Mouse (Mus musculus) thymus, adult 2 months (tissue): ENCODE measurements around the gene Prlhr. TPM values are rescaled to one million over a fixed set of nuclear protein-coding genes. Genes with fewer than 3 reads are reported as not detected.

Source experiments
- DNase-seq: peaks from one replicate; pipeline ENCODE4 v3.0.0; 2021
- H3K27ac ChIP-seq: fragments of 200-500 bp; 2 replicates; pipeline ENCODE4 v1.5.1; 2012; ENCODE audit warnings: low read length, control low read depth; ENCODE audit not compliant: control insufficient read depth, insufficient read depth
- H3K27me3 ChIP-seq: fragments of 200-500 bp; 2 replicates; pipeline ENCODE4 v1.6.1; 2012; ENCODE audit warnings: mild to moderate bottlenecking, low read length, moderate library complexity, mixed read lengths; ENCODE audit not compliant: control insufficient read depth, insufficient read depth
- H3K36me3 ChIP-seq: fragments of 200-500 bp; 2 replicates; pipeline ENCODE4 v1.6.1; 2012; ENCODE audit warnings: mild to moderate bottlenecking, low read length, moderate library complexity; ENCODE audit not compliant: control insufficient read depth, insufficient read depth
- H3K4me1 ChIP-seq: fragments of 200-500 bp; replicated peaks from 2 replicates; pipeline ENCODE4 v1.6.1; 2012; ENCODE audit warnings: low read length; ENCODE audit not compliant: control insufficient read depth, insufficient read depth
- H3K4me3 ChIP-seq: fragments of 200-500 bp; 2 replicates; pipeline ENCODE4 v1.5.1; 2012; ENCODE audit warnings: mild to moderate bottlenecking, low read length, control low read depth, moderate library complexity; ENCODE audit not compliant: control insufficient read depth, insufficient read depth
- CTCF ChIP-seq: fragments of 200-500 bp; IDR thresholded peaks from 2 replicates; pipeline ENCODE4 v1.5.1; 2012; ENCODE audit warnings: mild to moderate bottlenecking, control low read depth, low read length, moderate library complexity, borderline replicate concordance; ENCODE audit not compliant: control insufficient read depth, poor library complexity, insufficient read depth; ENCODE audit errors: extremely low read depth
- POLR2A ChIP-seq: fragments of 200-500 bp; IDR thresholded peaks from 2 replicates; pipeline ENCODE4 v1.6.1; 2012; ENCODE audit warnings: mild to moderate bottlenecking, low read length, control low read depth, moderate library complexity; ENCODE audit not compliant: control insufficient read depth, poor library complexity, insufficient read depth; ENCODE audit errors: extremely low read depth
- WGBS: fragments of 180-500 bp; shearing (Covaris S2); methylation state at CpG from one replicate; pipeline ENCODE4 v1.1.7; 2018; 5-methylcytosine and 5-hydroxymethylcytosine counted together
- polyA plus RNA-seq: library from polyadenylated mRNA; depleted of rRNA; stranded (reverse); fragments of >200 nt; gene quantifications from 2 replicates; pipeline ENCODE4 v1.2.3, GENCODE M21; 2012

Prlhr gene
- polyA plus RNA-seq, 1 experiment = 0.08 TPM

- DNase-seq = no peak
- no peak overlapping the region for H3K27ac ChIP-seq
- H3K4me1 ChIP-seq = no peaks in the 10 kb centered on the region
- H3K4me3 ChIP-seq = no peak overlapping the region
- H3K36me3 ChIP-seq = no peaks in the 10 kb centered on the region
- no peak for TF ChIP-seq CTCF
- no peak for TF ChIP-seq POLR2A
- no peaks in the 10 kb centered on the region for H3K27me3 ChIP-seq
Observed at GRCm38 (mm10) chr19:60485261-60485660, 17.2 kb upstream of the Prlhr start.

DNA sequence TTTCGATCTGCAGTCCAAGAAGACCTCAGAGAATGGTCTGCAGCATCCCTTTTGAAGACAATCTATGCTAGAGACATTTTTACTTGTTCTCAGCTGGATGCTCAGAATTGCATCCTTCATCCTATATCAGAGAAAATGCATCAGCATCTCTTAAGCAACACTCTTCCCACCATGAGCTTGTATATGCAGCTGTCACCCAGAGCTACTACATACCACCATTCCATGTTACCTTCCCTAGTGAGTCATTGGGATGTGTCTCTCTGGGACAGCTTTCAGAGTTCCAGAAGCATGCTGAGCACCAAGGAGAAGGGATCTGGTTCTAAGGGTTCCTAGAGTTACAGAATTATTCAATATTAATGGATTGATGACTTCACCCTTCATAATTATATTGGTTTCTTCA lies 10.8 kb upstream of the Prlhr start:
- no peak overlapping the region for H3K4me3 ChIP-seq
- H3K27me3 ChIP-seq = no peaks in the 10 kb centered on the region
- H3K36me3 ChIP-seq = no peaks in the 10 kb centered on the region
- no peak overlapping the region for H3K27ac ChIP-seq
- WGBS = 38% methylated on average over 1 of the region's 1 CpGs
- TF ChIP-seq POLR2A = no peak
- no peak for TF ChIP-seq CTCF
- H3K4me1 ChIP-seq = no peaks in the 10 kb centered on the region
- no peak for DNase-seq

DNA sequence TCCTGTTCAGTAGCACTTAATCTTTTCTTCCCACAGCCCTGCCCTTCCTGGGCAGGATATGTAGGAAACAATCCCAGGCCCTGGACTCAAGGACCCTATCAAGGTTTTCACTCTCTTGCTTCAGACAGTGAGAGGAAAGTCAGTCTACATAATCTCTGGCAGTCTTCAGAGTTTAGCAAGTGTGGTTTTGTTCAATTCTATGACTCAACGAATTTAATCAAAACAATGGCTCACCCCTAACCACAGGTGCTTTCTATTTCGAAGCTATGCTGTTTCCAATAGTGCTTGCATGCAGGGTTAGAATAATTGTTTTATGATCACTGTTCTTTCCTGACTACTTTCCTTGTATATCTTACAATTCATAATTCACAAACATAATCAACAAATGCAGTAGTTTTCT lies 9.7 kb upstream of the Prlhr start:
- no peak for DNase-seq
- no peaks in the 10 kb centered on the region for H3K4me1 ChIP-seq
- no peaks in the 10 kb centered on the region for H3K36me3 ChIP-seq
- no peaks in the 10 kb centered on the region for H3K27me3 ChIP-seq
- H3K27ac ChIP-seq = no peak overlapping the region
- TF ChIP-seq CTCF (no peak), POLR2A (no peak)
- 4% methylated on average over 2 of the region's 2 CpGs for WGBS
- no peak overlapping the region for H3K4me3 ChIP-seq

GRCm38 (mm10) chr19:60468846-60469245 lies 742 bp upstream of the Prlhr start:
- no peak overlapping the region for H3K27ac ChIP-seq
- no peak for TF ChIP-seq POLR2A
- TF ChIP-seq CTCF = no peak
- H3K4me1 ChIP-seq = peaks cover 3% of the 10 kb centered on the region; the same call in 1 of the 2 replicates
- DNase-seq = peak; percentile 15
- WGBS = 3% methylated on average over 10 of the region's 10 CpGs
- H3K27me3 ChIP-seq = no peaks in the 10 kb centered on the region; the same call in 1 of the 2 replicates
- no peaks in the 10 kb centered on the region for H3K36me3 ChIP-seq
- H3K4me3 ChIP-seq = no peak overlapping the region

DNA sequence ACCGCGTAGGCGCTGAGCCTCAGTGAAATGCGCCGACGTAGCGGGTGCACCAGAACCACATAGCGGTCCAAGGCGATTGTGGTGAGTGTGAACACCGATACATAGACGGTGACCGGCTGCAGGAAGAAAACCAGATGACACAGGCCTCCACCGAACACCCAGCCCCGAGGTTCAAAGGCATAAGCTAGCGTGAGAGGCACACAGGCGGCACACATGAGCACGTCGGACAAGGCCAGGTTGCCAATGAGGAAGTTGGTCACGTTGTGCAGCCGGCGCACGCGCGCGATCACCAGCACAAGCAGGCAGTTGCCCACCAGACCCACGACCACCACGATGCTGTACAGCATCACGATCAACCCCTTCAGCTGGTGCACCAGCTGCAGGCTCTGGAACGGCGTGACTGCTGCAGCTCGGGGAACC lies 506 bp downstream of the Prlhr start:
- no peak overlapping the region for H3K27ac ChIP-seq
- WGBS = 15% methylated on average over 31 of the region's 31 CpGs
- no peaks in the 10 kb centered on the region for H3K36me3 ChIP-seq
- TF ChIP-seq POLR2A (no peak), CTCF (no peak)
- H3K27me3 ChIP-seq = no peaks in the 10 kb centered on the region; the same call in 1 of the 2 replicates
- peaks cover 3% of the 10 kb centered on the region; the same call in 1 of the 2 replicates for H3K4me1 ChIP-seq
- no peak overlapping the region for H3K4me3 ChIP-seq
- no peak for DNase-seq

DNA sequence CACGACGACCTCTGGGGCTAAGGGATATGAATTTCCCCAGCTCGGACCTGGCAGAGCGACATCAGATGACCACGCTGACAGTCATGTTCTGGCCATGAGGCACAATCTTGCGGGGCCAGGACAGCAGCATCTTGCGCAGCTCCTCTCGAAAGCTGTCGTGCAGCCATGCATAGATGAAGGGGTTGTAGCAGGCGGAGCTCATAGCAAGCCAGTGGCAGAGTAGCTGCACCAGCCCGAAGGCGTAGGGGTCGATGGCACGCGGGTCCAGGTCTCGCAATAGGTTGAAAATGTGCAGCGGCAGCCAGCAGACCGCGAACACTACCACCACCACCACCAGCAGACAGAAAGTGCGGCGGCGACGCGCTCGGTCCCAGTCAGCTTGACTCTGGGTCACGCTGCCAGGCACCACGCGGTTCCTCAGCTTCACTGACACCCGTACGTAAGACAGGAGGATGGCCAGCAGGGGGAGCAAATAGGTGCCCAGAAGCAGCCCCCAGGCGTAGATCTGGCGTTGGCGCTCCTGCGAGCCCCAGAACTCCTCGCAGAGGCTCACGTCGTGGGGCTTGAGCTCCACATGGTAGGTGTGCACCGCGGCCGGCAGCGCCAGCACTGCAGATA lies 1.0 kb downstream of the Prlhr start:
- no peak overlapping the region for H3K4me3 ChIP-seq
- DNase-seq = peak; percentile 43
- H3K27me3 ChIP-seq = no peaks in the 10 kb centered on the region; the same call in 1 of the 2 replicates
- H3K36me3 ChIP-seq = no peaks in the 10 kb centered on the region
- 9% methylated on average over 41 of the region's 41 CpGs for WGBS
- no peak overlapping the region for H3K27ac ChIP-seq
- peaks cover 3% of the 10 kb centered on the region; the same call in 1 of the 2 replicates for H3K4me1 ChIP-seq
- TF ChIP-seq POLR2A = no peak
- TF ChIP-seq CTCF = peak; percentile 67; the same call in 1 of the 2 replicates

DNA sequence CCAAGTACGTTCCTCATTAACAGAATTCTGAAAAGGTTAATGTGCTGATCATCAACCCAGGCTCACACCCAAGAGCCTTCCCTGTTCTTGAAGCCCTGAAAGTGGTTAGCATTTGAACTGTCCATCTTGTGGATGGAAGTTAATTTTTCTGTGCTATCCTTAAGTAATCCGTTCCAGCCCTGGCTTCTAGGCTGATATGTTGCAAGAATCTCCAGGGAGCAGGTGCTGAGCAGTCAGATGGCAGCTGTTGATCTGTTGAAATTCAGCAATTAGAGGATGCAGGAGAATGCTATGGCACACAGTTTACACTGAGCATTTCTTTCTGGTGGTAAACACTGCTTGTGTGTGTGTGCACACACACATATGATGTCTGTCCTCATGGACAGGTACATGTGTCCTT lies 2.4 kb downstream of the Prlhr start:
- no peak for DNase-seq
- TF ChIP-seq CTCF = no peak
- TF ChIP-seq POLR2A = no peak
- Histone ChIP-seq H3K27ac (no peak overlapping the region), H3K27me3 (no peaks in the 10 kb centered on the region; the same call in 1 of the 2 replicates), H3K36me3 (no peaks in the 10 kb centered on the region), H3K4me1 (peaks cover 3% of the 10 kb centered on the region; the same call in 1 of the 2 replicates), H3K4me3 (no peak overlapping the region)
- WGBS = 87% methylated on average over 2 of the region's 2 CpGs

DNA sequence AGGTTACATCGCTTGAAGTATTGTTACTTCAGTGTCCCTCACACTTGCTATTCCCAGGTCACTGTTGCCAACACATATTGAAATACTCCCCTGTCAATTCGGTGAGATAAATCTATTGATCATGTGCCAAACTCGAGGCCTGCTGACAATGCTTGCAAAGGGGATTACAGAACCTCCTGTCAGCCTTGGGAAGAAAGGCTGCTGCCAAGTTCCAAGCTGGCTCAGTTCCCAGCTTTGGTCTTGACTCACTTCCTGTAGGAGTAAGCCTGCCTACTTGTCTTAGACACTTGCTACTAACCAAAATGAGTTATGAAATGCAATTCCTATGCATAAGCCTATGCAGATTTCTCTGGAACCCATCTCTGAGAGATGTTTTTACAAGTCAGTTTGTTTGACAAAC lies 4.2 kb downstream of the Prlhr start:
- 32% methylated on average over 3 of the region's 3 CpGs for WGBS
- no peak overlapping the region for H3K4me3 ChIP-seq
- H3K27me3 ChIP-seq = no peaks in the 10 kb centered on the region; the same call in 1 of the 2 replicates
- H3K27ac ChIP-seq = no peak overlapping the region
- no peaks in the 10 kb centered on the region for H3K36me3 ChIP-seq
- TF ChIP-seq POLR2A = no peak
- TF ChIP-seq CTCF = no peak
- no peak for DNase-seq
- H3K4me1 ChIP-seq = peaks cover 3% of the 10 kb centered on the region; the same call in 1 of the 2 replicates
